Mouse (Mus musculus): Measurements from ENCODE around the gene Pla2g16. TPM values are rescaled to one million over a fixed set of nuclear protein-coding genes. Genes with fewer than 3 reads are reported as not detected.
A peak's percentile ranks its signal among the peaks of the same experiment; 100 is the strongest.

Pla2g16 gene
- polyA plus RNA-seq, 1 experiment from 2014 or later: 63.1 TPM

DNA sequence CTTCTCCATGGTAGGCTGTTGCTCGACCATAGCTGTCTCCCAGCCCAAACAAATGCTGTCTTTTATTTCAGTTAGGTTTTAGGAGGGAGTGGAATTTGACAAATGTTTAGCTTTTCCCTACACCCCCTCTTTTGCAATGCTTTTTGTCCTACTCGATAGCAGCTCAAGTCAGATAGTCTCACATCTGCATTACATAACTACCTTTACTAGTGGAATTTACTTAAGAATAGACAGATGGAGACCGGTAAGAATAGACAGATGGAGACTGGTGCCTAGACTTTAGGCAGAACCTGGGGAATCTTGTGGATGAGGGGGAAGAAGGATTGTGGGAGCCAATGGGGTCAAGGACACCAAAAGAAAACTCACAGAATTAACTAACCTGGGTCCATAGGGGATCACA lies 26.3 kb downstream of the Pla2g16 start:
- H3K4me1 ChIP-seq (ENCODE audit: control insufficient read depth in 2 of 2, insufficient read depth in 2 of 2, low read length in 2 of 2): peaks cover 10 to 26% of the 10 kb centered on the region in 2 experiments
- H3K27ac ChIP-seq (replicated peaks in 1 of 2; ENCODE audit: control insufficient read depth in 1 of 2, insufficient read depth in 1 of 2, low read depth in 2 of 2, low read length in 2 of 2): peak overlapping the region in 1 of 2 experiments; percentile 44; a peak in 1 of 4 replicates
- no peak overlapping the region for H3K4me3 ChIP-seq (ENCODE audit: control insufficient read depth in 1 of 2, insufficient read depth in 1 of 2, low read depth in 1 of 2, low read length in 2 of 2)
- no peak for ATAC-seq (ENCODE audit: insufficient number of reproducible peaks, insufficient read depth, low FRiP score, low read depth)
- no peak overlapping the region for H3K9ac ChIP-seq (ENCODE audit: low read length)
- H3K9me3 ChIP-seq (ENCODE audit: control insufficient read depth, low read length): peaks cover 5% of the 10 kb centered on the region; the same call in 1 of the 2 replicates
- 0 out of 2 replicates have a peak overlapping the region, but pooled peaks have one; percentile 5 for H3K4me2 ChIP-seq (ENCODE audit: low read length)
- no peaks in the 10 kb centered on the region for H3K27me3 ChIP-seq (ENCODE audit: control insufficient read depth, insufficient read depth, low read length)
- H3K36me3 ChIP-seq (ENCODE audit: control insufficient read depth, insufficient read depth, low read length): peaks cover 34% of the 10 kb centered on the region
- 84% methylated on average over 3 of the region's 3 CpGs for WGBS

DNA sequence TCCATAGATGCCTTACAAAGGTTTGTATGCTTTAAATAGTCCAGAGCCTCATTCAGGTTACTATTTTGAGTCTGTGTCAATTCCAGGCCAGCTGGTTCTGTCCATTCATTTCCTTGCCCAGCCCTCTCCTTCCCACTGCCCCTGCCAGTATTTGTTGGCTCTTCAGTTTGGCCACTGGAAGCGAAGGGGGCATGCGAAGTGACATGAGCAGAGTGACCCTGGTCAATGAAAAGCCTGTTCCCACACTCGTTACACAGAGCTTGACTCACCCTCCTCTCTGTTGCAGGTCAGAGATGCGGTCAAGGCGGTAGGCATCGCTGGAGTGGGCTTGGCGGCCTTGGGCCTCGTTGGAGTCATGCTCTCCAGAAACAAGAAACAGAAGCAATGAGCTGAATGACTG lies 28.0 kb downstream of the Pla2g16 start:
- Histone ChIP-seq H3K9me3 (ENCODE audit: control insufficient read depth, low read length) (peaks cover 8% of the 10 kb centered on the region; the same call in 1 of the 2 replicates), H3K9ac (ENCODE audit: low read length) (no peak overlapping the region), H3K36me3 (ENCODE audit: control insufficient read depth, insufficient read depth, low read length) (peaks cover 19% of the 10 kb centered on the region), H3K27me3 (ENCODE audit: control insufficient read depth, insufficient read depth, low read length) (no peaks in the 10 kb centered on the region), H3K4me3 (ENCODE audit: control insufficient read depth in 1 of 2, insufficient read depth in 1 of 2, low read depth in 1 of 2, low read length in 2 of 2) (no peak overlapping the region), H3K27ac (replicated peaks in 1 of 2; ENCODE audit: control insufficient read depth in 1 of 2, insufficient read depth in 1 of 2, low read depth in 2 of 2, low read length in 2 of 2) (peak overlapping the region; percentile 48 to 55; a peak in 2 of 4 replicates), H3K4me1 (ENCODE audit: control insufficient read depth in 2 of 2, insufficient read depth in 2 of 2, low read length in 2 of 2) (peaks cover 10 to 26% of the 10 kb centered on the region in 2 experiments), H3K4me2 (ENCODE audit: low read length) (no peak overlapping the region)
- 67% methylated on average over 8 of the region's 8 CpGs for WGBS
- ATAC-seq (ENCODE audit: insufficient number of reproducible peaks, insufficient read depth, low FRiP score, low read depth): no peak

DNA sequence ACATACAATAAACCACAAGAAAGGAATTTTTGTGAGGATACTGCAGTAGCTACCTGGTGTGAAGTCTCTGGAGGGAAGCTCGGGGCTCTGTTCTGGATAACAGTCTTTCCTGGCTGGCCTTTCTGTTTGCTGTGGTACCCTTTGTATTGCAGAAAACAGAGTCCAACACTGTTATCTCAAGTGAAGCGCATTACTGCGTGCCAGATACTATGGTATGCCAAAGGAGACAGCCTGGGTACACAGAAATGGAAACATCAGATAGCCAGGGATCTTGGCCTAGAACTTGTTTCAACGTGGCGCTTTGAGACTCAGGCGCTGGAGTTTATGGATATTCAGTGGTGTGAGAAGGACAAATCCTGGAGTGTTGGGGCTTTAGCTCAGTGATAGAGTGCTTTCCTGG lies 28.5 kb downstream of the Pla2g16 start:
- Histone ChIP-seq H3K4me2 (ENCODE audit: low read length) (no peak overlapping the region), H3K9me3 (ENCODE audit: control insufficient read depth, low read length) (peaks cover 8% of the 10 kb centered on the region; the same call in 1 of the 2 replicates), H3K4me3 (ENCODE audit: control insufficient read depth in 1 of 2, insufficient read depth in 1 of 2, low read depth in 1 of 2, low read length in 2 of 2) (no peak overlapping the region), H3K27me3 (ENCODE audit: control insufficient read depth, insufficient read depth, low read length) (no peaks in the 10 kb centered on the region), H3K36me3 (ENCODE audit: control insufficient read depth, insufficient read depth, low read length) (peaks cover 19% of the 10 kb centered on the region), H3K27ac (replicated peaks in 1 of 2; ENCODE audit: control insufficient read depth in 1 of 2, insufficient read depth in 1 of 2, low read depth in 2 of 2, low read length in 2 of 2) (peak overlapping the region; percentile 27 to 55; a peak in 2 of 4 replicates), H3K9ac (ENCODE audit: low read length) (no peak overlapping the region), H3K4me1 (ENCODE audit: control insufficient read depth in 2 of 2, insufficient read depth in 2 of 2, low read length in 2 of 2) (peaks cover 10 to 28% of the 10 kb centered on the region in 2 experiments)
- ATAC-seq (ENCODE audit: insufficient number of reproducible peaks, insufficient read depth, low FRiP score, low read depth): no peak
- WGBS: 51% methylated on average over 6 of the region's 6 CpGs

GRCm38 (mm10) chr19:7590795-7591194 lies 33.5 kb downstream of the Pla2g16 start:
- H3K4me2 ChIP-seq (ENCODE audit: low read length): no peak overlapping the region
- no peaks in the 10 kb centered on the region for H3K27me3 ChIP-seq (ENCODE audit: control insufficient read depth, insufficient read depth, low read length)
- ATAC-seq (ENCODE audit: insufficient number of reproducible peaks, insufficient read depth, low FRiP score, low read depth): no peak
- peaks cover 8% of the 10 kb centered on the region; the same call in 1 of the 2 replicates for H3K9me3 ChIP-seq (ENCODE audit: control insufficient read depth, low read length)
- H3K9ac ChIP-seq (ENCODE audit: low read length): no peak overlapping the region
- peaks cover 3 to 16% of the 10 kb centered on the region in 2 experiments; a peak in 3 of 4 replicates for H3K4me1 ChIP-seq (ENCODE audit: control insufficient read depth in 2 of 2, insufficient read depth in 2 of 2, low read length in 2 of 2)
- peaks cover 19% of the 10 kb centered on the region for H3K36me3 ChIP-seq (ENCODE audit: control insufficient read depth, insufficient read depth, low read length)
- no peak overlapping the region for H3K27ac ChIP-seq (replicated peaks in 1 of 2; ENCODE audit: control insufficient read depth in 1 of 2, insufficient read depth in 1 of 2, low read depth in 2 of 2, low read length in 2 of 2)
- H3K4me3 ChIP-seq (ENCODE audit: control insufficient read depth in 1 of 2, insufficient read depth in 1 of 2, low read depth in 1 of 2, low read length in 2 of 2): no peak overlapping the region

DNA sequence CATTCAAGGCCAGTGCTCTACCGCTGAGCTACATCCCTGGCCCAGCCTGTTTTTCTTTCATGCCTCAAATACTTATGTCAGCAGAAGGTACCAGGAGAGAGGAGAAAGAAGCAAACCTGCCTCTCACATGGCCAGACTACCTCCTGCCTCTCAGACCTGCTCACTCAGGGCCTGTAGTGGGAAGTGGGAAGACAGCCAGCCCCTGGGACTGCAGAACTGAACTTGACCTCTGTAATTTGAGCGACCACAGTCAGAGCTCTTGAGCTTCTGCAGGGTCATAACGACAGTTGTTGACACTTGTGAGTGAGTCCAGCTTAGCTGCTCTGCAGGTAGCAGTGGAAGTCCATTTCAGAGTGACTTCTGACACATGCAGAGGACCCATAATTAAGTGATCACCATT lies 34.8 kb downstream of the Pla2g16 start:
- H3K4me2 ChIP-seq (ENCODE audit: low read length): no peak overlapping the region
- H3K36me3 ChIP-seq (ENCODE audit: control insufficient read depth, insufficient read depth, low read length): peaks cover 10% of the 10 kb centered on the region
- H3K27me3 ChIP-seq (ENCODE audit: control insufficient read depth, insufficient read depth, low read length): no peaks in the 10 kb centered on the region
- peaks cover 3 to 15% of the 10 kb centered on the region in 2 experiments; a peak in 3 of 4 replicates for H3K4me1 ChIP-seq (ENCODE audit: control insufficient read depth in 2 of 2, insufficient read depth in 2 of 2, low read length in 2 of 2)
- no peak overlapping the region for H3K4me3 ChIP-seq (ENCODE audit: control insufficient read depth in 1 of 2, insufficient read depth in 1 of 2, low read depth in 1 of 2, low read length in 2 of 2)
- WGBS: 18% methylated on average over 3 of the region's 3 CpGs
- no peak overlapping the region for H3K9ac ChIP-seq (ENCODE audit: low read length)
- peaks cover 8% of the 10 kb centered on the region; the same call in 1 of the 2 replicates for H3K9me3 ChIP-seq (ENCODE audit: control insufficient read depth, low read length)
- ATAC-seq (ENCODE audit: insufficient number of reproducible peaks, insufficient read depth, low FRiP score, low read depth): peak; percentile 79
- H3K27ac ChIP-seq (replicated peaks in 1 of 2; ENCODE audit: control insufficient read depth in 1 of 2, insufficient read depth in 1 of 2, low read depth in 2 of 2, low read length in 2 of 2): peak overlapping the region; percentile 38 to 75; a peak in 3 of 4 replicates

GRCm38 (mm10) chr19:7595534-7595933 lies 38.3 kb downstream of the Pla2g16 start:
- H3K9me3 ChIP-seq (ENCODE audit: control insufficient read depth, low read length): no peaks in the 10 kb centered on the region
- no peak overlapping the region for H3K27ac ChIP-seq (replicated peaks in 1 of 2; ENCODE audit: control insufficient read depth in 1 of 2, insufficient read depth in 1 of 2, low read depth in 2 of 2, low read length in 2 of 2)
- H3K27me3 ChIP-seq (ENCODE audit: control insufficient read depth, insufficient read depth, low read length): no peaks in the 10 kb centered on the region
- no peak overlapping the region for H3K4me3 ChIP-seq (ENCODE audit: control insufficient read depth in 1 of 2, insufficient read depth in 1 of 2, low read depth in 1 of 2, low read length in 2 of 2)
- WGBS: 3% methylated on average over 2 of the region's 2 CpGs
- ATAC-seq (ENCODE audit: insufficient number of reproducible peaks, insufficient read depth, low FRiP score, low read depth): no peak
- no peak overlapping the region for H3K4me2 ChIP-seq (ENCODE audit: low read length)
- H3K36me3 ChIP-seq (ENCODE audit: control insufficient read depth, insufficient read depth, low read length): no peaks in the 10 kb centered on the region
- H3K9ac ChIP-seq (ENCODE audit: low read length): no peak overlapping the region
- H3K4me1 ChIP-seq (ENCODE audit: control insufficient read depth in 2 of 2, insufficient read depth in 2 of 2, low read length in 2 of 2): peaks cover 3 to 15% of the 10 kb centered on the region in 2 experiments; a peak in 3 of 4 replicates

DNA sequence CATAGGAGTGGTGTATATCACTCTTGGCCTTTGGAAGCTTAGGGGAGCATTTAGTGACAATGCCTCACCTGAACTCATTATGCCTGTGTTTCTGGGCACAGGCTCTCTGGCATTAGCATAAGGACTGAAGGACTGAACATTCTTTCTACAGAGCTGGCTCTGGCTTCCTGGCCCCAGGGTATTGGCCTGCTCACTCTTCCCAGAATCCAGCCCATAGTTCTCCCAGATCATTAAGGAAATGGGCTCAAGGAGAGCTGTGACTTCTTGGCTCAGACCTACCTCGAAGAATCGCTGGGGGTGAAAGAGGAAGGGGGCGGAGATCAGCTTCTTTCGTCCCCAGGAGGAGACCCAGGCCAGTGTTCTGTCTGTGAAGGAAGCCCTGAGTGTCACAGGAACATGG lies 41.2 kb downstream of the Pla2g16 start:
- Histone ChIP-seq H3K4me2 (ENCODE audit: low read length) (no peak overlapping the region), H3K4me3 (ENCODE audit: control insufficient read depth in 1 of 2, insufficient read depth in 1 of 2, low read depth in 1 of 2, low read length in 2 of 2) (no peak overlapping the region), H3K9ac (ENCODE audit: low read length) (no peak overlapping the region), H3K27ac (replicated peaks in 1 of 2; ENCODE audit: control insufficient read depth in 1 of 2, insufficient read depth in 1 of 2, low read depth in 2 of 2, low read length in 2 of 2) (no peak overlapping the region), H3K36me3 (ENCODE audit: control insufficient read depth, insufficient read depth, low read length) (no peaks in the 10 kb centered on the region), H3K4me1 (ENCODE audit: control insufficient read depth in 2 of 2, insufficient read depth in 2 of 2, low read length in 2 of 2) (no peaks in the 10 kb centered on the region), H3K9me3 (ENCODE audit: control insufficient read depth, low read length) (no peaks in the 10 kb centered on the region), H3K27me3 (ENCODE audit: control insufficient read depth, insufficient read depth, low read length) (no peaks in the 10 kb centered on the region)
- WGBS: 40% methylated on average over 4 of the region's 4 CpGs
- ATAC-seq (ENCODE audit: insufficient number of reproducible peaks, insufficient read depth, low FRiP score, low read depth): no peak

DNA sequence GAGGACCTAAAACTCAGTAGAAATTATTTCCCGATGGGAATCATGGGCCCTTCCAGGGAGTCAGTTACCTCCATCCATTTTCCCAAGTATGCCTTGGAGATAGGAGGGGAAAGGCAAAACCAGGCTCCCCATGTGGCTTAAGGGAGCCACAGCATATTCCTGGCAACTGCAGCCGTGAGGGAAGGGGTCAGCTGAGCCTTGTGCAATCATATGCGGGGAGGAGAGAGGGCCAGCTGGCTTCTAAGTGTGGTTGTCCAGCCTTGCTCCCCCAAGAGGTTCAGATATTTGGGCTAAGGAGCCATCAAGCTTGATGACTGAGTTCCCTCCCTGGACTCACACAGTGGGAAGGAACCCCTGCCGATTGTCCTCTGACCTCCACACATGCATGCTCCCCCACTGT lies 44.3 kb downstream of the Pla2g16 start:
- no peak overlapping the region for H3K27ac ChIP-seq (replicated peaks in 1 of 2; ENCODE audit: control insufficient read depth in 1 of 2, insufficient read depth in 1 of 2, low read depth in 2 of 2, low read length in 2 of 2)
- peaks cover 7 to 9% of the 10 kb centered on the region in 2 experiments; a peak in 3 of 4 replicates for H3K4me1 ChIP-seq (ENCODE audit: control insufficient read depth in 2 of 2, insufficient read depth in 2 of 2, low read length in 2 of 2)
- H3K9ac ChIP-seq (ENCODE audit: low read length): no peak overlapping the region
- no peak overlapping the region for H3K4me2 ChIP-seq (ENCODE audit: low read length)
- 69% methylated on average over 4 of the region's 4 CpGs for WGBS
- H3K4me3 ChIP-seq (ENCODE audit: control insufficient read depth in 1 of 2, insufficient read depth in 1 of 2, low read depth in 1 of 2, low read length in 2 of 2): no peak overlapping the region
- H3K27me3 ChIP-seq (ENCODE audit: control insufficient read depth, insufficient read depth, low read length): no peaks in the 10 kb centered on the region
- no peak for ATAC-seq (ENCODE audit: insufficient number of reproducible peaks, insufficient read depth, low FRiP score, low read depth)
- H3K36me3 ChIP-seq (ENCODE audit: control insufficient read depth, insufficient read depth, low read length): no peaks in the 10 kb centered on the region
- H3K9me3 ChIP-seq (ENCODE audit: control insufficient read depth, low read length): no peaks in the 10 kb centered on the region

Data from heart, embryonic 14.5 days (tissue).